Mouse (Mus musculus) forebrain, embryonic 16.5 days (tissue): ENCODE measurements around the gene Cdkn1c. TPM values are rescaled to one million over a fixed set of nuclear protein-coding genes. Genes with fewer than 3 reads are reported as not detected.

Experiments
- ATAC-seq: fragments of 200-750 bp; cut with Nextera tagmentation; 2 replicates; pipeline ENCODE4 v1.8.0; 2017; ENCODE audit warnings: mild to moderate bottlenecking, moderate library complexity
- H3K27ac ChIP-seq: fragments of 300-500 bp; sonication (generic); 2 replicates; pipeline ENCODE4 v1.5.1; 2014; ENCODE audit warnings: low read length, control low read depth
- H3K27me3 ChIP-seq: fragments of 300-500 bp; sonication (generic); replicated peaks from 2 replicates; pipeline ENCODE4 v1.6.1; 2014; ENCODE audit warnings: low read length; ENCODE audit not compliant: control insufficient read depth, insufficient read depth
- H3K36me3 ChIP-seq: fragments of 300-500 bp; sonication (generic); 2 replicates; pipeline ENCODE4 v1.6.1; 2014; ENCODE audit not compliant: control insufficient read depth, insufficient read depth
- H3K4me1 ChIP-seq: fragments of 300-500 bp; sonication (generic); replicated peaks from 2 replicates; pipeline ENCODE4 v1.6.1; 2014; ENCODE audit warnings: low read length; ENCODE audit not compliant: control insufficient read depth, insufficient read depth
- H3K4me2 ChIP-seq: fragments of 300-500 bp; sonication (generic); 2 replicates; pipeline ENCODE4 v1.6.1; 2014; ENCODE audit warnings: mild to moderate bottlenecking, low read length, control low read depth
- H3K4me3 ChIP-seq: fragments of 300-500 bp; sonication (generic); replicated peaks from 2 replicates; pipeline ENCODE4 v1.5.1; 2014; ENCODE audit warnings: mild to moderate bottlenecking, low read length, control low read depth
- H3K9ac ChIP-seq: fragments of 300-500 bp; sonication (generic); replicated peaks from 2 replicates; pipeline ENCODE4 v1.6.1; 2014; ENCODE audit warnings: low read depth, low read length, control low read depth
- H3K9me3 ChIP-seq: fragments of 300-500 bp; sonication (generic); 2 replicates; pipeline ENCODE4 v1.6.1; 2016; ENCODE audit warnings: low read length; ENCODE audit not compliant: control insufficient read depth
- WGBS: fragments of 180-500 bp; shearing (Covaris S2); extraction: QIAGEN DNeasy Blood & Tissue Kit; methylation state at CpG from one replicate; pipeline ENCODE4 v1.1.7; 2014; 5-methylcytosine and 5-hydroxymethylcytosine counted together
- polyA plus RNA-seq: library from polyadenylated mRNA; unstranded; fragments of >200 nt; fragmentation: Nextera tagmentation; extraction: Ambion mirVana; gene quantifications from 2 replicates; pipeline ENCODE4 v1.2.1, GENCODE M21; 2015

The Cdkn1c gene
- polyA plus RNA-seq, 1 experiment from 2014 or later, result 96.6 TPM

DNA sequence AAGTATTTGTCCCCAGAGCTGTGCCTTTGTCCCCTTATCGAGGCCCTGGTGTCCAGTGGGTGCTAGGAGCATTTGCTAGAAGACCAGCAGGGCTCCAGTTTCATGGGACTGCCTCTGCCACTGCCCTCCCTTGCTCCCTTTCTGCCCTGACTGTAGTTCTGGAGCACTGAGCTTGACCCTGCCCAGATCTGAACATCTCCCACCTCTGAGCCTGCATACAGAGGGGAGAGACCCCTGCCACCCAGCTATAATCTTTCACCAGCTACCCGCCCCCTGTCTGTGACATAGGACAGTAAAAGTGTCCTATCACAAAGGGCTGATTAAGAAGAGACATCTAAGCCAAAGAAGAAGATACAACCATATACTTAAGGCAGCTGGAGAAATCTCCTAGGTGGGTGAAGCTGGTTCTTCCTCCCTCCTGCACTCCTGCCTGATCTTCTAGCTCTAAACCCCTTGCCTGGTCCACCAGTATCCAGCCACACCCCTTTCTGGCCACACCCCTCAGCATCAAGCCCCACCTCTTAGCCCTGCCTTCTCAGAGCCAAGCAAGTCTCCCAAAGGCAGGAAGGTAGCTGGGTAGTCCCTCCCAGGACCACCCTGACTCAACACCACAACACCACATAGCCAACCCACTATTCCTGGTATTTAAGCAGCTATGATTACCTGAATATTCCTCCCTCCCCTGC lies 31.9 kb downstream of the Cdkn1c start:
- H3K27ac ChIP-seq, result no peak overlapping the region
- ATAC-seq, result no peak
- 33% methylated on average over 2 of the region's 2 CpGs for WGBS
- peaks cover 15% of the 10 kb centered on the region for H3K4me1 ChIP-seq
- H3K9ac ChIP-seq, result 0 out of 2 replicates have a peak overlapping the region, but pooled peaks have one; percentile 6
- no peaks in the 10 kb centered on the region for H3K36me3 ChIP-seq
- H3K4me2 ChIP-seq, result no peak overlapping the region
- H3K9me3 ChIP-seq, result no peaks in the 10 kb centered on the region
- H3K4me3 ChIP-seq, result no peak overlapping the region
- peaks cover 22% of the 10 kb centered on the region for H3K27me3 ChIP-seq

DNA sequence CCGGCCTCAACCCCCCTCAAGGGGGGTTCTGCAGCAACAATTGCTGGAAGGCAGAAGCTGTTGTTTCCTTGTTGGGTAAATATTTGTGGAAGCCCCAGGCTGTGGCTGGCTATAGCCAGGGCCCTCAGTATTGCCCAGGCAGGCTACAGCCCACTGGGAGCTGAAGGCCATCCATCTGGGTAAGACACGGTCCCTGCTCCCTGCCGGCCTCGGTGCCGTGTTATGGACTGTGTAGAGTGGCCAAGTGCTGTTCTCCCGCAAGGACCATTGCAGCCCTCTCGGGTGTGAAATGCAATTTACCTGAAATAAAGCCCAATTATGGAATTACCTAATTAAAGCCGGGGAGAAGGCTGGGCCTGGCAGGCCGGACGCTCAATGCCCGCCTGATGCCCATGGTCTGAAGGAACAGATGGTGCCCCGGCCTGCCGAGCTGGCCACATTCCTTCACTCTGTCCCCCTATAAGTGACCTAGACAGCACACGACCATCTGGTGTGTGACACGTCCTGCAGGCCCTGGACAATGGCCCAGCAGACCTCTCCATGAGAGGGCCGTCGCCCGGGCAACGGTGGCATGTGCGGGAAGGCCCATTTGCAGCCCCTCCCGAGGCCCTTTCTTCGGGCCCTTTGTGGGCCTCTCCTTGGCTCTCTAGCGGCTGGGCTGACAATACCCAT lies 32.6 kb downstream of the Cdkn1c start:
- peaks cover 22% of the 10 kb centered on the region for H3K27me3 ChIP-seq
- no peaks in the 10 kb centered on the region for H3K36me3 ChIP-seq
- WGBS, result 11% methylated on average over 23 of the region's 23 CpGs
- no peaks in the 10 kb centered on the region for H3K9me3 ChIP-seq
- no peak overlapping the region for H3K4me3 ChIP-seq
- no peak overlapping the region for H3K4me2 ChIP-seq
- peaks cover 12% of the 10 kb centered on the region for H3K4me1 ChIP-seq
- no peak overlapping the region for H3K27ac ChIP-seq
- peak; percentile 91 for ATAC-seq
- 0 out of 2 replicates have a peak overlapping the region, but pooled peaks have one; percentile 6 for H3K9ac ChIP-seq

DNA sequence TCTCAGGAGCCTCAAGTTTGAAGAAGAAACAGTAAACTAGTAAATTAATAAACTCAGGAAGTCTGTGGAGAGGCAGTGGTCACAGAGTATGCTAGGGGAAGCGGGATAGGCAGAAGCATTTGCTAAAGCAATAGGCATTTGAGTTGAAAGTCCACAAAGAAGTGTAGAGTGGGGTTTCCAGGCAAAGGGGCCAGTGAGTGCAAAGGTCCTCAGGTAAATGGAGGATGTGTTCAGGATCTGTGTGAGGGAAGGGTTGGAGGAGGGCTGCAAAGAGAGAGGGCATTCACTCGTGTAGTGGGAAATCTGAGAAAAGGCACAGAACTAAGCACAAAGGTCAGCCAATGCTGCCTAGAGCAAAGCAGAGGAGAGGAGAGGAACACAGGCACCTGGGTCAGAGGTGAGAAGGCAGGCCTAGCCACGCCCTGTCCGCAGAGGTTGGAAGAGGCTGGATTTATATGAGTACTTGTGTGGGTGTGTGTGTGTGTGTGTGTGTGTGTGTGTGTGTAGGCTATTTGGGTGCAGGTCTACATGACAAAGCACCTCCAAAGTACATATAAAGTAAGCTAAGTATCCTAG lies 41.2 kb downstream of the Cdkn1c start:
- no peak overlapping the region for H3K4me2 ChIP-seq
- WGBS, result 85% methylated on average over 4 of the region's 4 CpGs
- H3K9ac ChIP-seq, result no peak overlapping the region
- H3K4me3 ChIP-seq, result no peak overlapping the region
- no peaks in the 10 kb centered on the region for H3K9me3 ChIP-seq
- no peak overlapping the region for H3K27ac ChIP-seq
- H3K36me3 ChIP-seq, result no peaks in the 10 kb centered on the region
- ATAC-seq, result no peak
- H3K27me3 ChIP-seq, result peaks cover 3% of the 10 kb centered on the region
- H3K4me1 ChIP-seq, result no peaks in the 10 kb centered on the region

DNA sequence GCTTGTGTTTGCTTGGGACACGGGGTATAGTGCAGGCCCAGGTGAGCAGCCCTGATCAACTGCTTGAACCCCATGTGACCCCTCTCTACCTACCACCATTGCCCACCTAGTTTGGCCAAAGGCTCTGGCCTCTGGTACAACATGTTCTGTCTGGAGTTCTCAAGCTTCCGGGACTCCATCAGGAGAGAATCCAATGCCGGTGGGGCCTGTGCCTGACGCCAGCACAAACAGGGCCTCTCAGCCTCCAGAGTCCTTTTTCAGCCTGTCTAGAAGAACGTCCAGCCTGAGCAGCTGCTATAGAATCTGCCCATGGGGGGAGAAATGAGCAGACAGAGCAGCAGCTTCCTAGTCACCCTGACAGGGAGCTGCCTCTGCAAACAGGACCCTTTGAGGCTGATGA lies 43.0 kb downstream of the Cdkn1c start:
- Histone ChIP-seq H3K4me2 (no peak overlapping the region), H3K4me3 (no peak overlapping the region), H3K9ac (no peak overlapping the region; the same call in 1 of the 2 replicates), H3K27me3 (peaks cover 6% of the 10 kb centered on the region; the same call in 1 of the 2 replicates), H3K9me3 (no peaks in the 10 kb centered on the region), H3K36me3 (no peaks in the 10 kb centered on the region), H3K4me1 (no peaks in the 10 kb centered on the region), H3K27ac (no peak overlapping the region)
- WGBS, result 79% methylated on average over 5 of the region's 5 CpGs
- no peak for ATAC-seq

DNA sequence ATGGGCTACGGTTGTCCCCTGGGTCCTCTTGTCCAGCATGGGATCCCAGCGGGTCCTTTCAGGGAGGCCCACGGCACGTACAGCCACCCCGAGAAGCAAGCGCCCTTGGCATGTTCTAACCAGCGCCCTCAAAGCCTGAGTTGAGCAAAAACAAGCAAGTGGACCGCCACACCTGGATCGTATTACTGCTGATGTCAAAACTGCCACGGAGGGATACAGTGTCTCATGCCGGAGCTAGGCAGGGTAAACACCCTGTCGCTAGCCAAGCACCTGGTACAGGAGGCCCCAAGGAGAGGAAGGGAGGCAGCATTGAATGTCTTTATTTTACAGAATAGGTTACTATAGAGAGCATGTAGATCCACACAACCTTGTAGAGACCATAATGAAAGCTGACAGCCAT lies 44.4 kb downstream of the Cdkn1c start:
- Histone ChIP-seq H3K36me3 (no peaks in the 10 kb centered on the region), H3K9me3 (no peaks in the 10 kb centered on the region), H3K9ac (no peak overlapping the region), H3K4me3 (no peak overlapping the region), H3K27me3 (peaks cover 3% of the 10 kb centered on the region; the same call in 1 of the 2 replicates), H3K4me1 (no peaks in the 10 kb centered on the region), H3K27ac (no peak overlapping the region), H3K4me2 (no peak overlapping the region)
- WGBS, result 88% methylated on average over 12 of the region's 12 CpGs
- ATAC-seq, result no peak

DNA sequence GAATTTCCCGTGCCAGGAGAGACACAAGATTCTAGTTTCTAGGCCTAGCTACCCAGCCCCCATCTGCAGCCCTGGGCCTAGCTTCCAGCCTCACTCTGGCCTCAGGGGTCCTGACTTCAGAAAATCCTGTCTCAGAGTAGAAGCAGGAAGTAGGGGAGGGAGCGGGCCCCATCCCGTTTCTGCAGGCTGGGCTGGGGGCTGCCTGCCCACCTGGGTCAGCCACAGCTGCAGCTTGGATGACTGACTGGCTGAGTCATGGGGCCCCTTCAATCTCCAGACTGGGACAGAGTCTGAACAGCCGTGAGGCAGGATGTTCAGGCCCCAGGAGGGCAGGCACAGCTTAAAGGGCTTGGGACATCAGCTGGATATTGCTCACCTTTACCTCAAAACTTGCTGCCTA lies 45.8 kb downstream of the Cdkn1c start:
- no peak overlapping the region for H3K4me3 ChIP-seq
- H3K27me3 ChIP-seq, result peaks cover 3% of the 10 kb centered on the region; the same call in 1 of the 2 replicates
- H3K9me3 ChIP-seq, result no peaks in the 10 kb centered on the region
- H3K9ac ChIP-seq, result no peak overlapping the region
- no peaks in the 10 kb centered on the region for H3K36me3 ChIP-seq
- ATAC-seq, result no peak
- 62% methylated on average over 4 of the region's 4 CpGs for WGBS
- H3K4me2 ChIP-seq, result no peak overlapping the region
- no peak overlapping the region for H3K27ac ChIP-seq
- no peaks in the 10 kb centered on the region for H3K4me1 ChIP-seq

DNA sequence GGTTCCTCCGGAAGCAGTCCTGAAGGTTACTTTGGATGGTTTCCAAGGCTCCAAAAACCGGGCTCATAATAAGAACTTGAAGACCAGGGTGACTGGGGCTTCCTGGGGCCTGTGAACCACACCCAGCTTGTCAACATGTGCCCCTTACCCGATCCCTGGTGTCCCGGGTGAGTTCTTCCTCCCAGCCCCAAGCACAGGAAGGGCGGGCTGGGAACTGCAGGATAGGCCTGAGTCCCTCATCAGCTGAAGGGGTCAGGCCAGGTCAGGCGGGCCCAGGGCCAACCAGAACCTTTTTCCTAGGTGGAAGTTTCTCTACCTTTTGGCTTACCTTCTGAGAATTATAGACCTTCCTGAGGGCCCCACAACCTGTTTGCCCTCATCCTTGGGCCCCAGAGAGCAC lies 48.2 kb downstream of the Cdkn1c start:
- no peak overlapping the region for H3K27ac ChIP-seq
- H3K36me3 ChIP-seq, result no peaks in the 10 kb centered on the region
- peaks cover 3% of the 10 kb centered on the region; the same call in 1 of the 2 replicates for H3K27me3 ChIP-seq
- 84% methylated on average over 6 of the region's 6 CpGs for WGBS
- H3K4me1 ChIP-seq, result no peaks in the 10 kb centered on the region; the same call in 1 of the 2 replicates
- no peak overlapping the region for H3K4me2 ChIP-seq
- no peak overlapping the region for H3K9ac ChIP-seq
- no peaks in the 10 kb centered on the region for H3K9me3 ChIP-seq
- ATAC-seq, result no peak
- no peak overlapping the region for H3K4me3 ChIP-seq

DNA sequence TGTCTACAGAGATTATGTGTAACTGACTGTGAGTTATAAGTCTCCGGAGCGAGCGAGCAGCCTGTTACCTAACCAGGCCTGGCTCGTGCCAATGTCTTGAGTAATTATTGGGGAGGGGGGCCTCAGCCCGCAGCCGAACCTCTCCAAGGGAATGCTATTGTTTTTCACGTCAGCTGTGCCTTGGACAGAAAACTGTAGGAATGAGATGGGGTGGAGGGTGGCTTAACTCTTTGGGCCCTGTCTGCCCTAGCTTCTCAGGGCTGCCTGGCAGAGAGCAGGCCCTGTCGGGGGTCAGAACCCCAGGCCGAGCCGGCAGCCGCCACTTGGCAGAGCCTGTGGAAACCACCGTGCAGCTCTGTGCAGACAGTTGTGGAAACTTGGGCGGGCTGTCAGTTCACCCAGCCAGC lies 52.2 kb downstream of the Cdkn1c start:
- Histone ChIP-seq H3K9me3 (no peaks in the 10 kb centered on the region), H3K4me3 (no peak overlapping the region), H3K4me2 (no peak overlapping the region), H3K27me3 (0 out of 2 replicates have a peak, but pooled peaks cover 4% of the 10 kb centered on the region), H3K9ac (no peak overlapping the region), H3K27ac (no peak overlapping the region), H3K4me1 (no peaks in the 10 kb centered on the region; the same call in 1 of the 2 replicates), H3K36me3 (no peaks in the 10 kb centered on the region)
- no peak for ATAC-seq
- 23% methylated on average over 13 of the region's 13 CpGs for WGBS
